Mouse (Mus musculus) cerebellum, postnatal 4 days (tissue): ENCODE results near the gene Hspg2.
"Not testable (repeated sequence)": the region's sequence is repeated elsewhere in the genome, so short reads cannot be mapped to it uniquely, and the experiment has no call there.

Experiments used
- DNase-seq, 2 experiments: peaks; one replicate each; pipeline ENCODE4 v3.0.0; 2022; ENCODE audit warnings: low spot score in 2 of 2, mixed read lengths in 1 of 2

The Hspg2 gene

DNA sequence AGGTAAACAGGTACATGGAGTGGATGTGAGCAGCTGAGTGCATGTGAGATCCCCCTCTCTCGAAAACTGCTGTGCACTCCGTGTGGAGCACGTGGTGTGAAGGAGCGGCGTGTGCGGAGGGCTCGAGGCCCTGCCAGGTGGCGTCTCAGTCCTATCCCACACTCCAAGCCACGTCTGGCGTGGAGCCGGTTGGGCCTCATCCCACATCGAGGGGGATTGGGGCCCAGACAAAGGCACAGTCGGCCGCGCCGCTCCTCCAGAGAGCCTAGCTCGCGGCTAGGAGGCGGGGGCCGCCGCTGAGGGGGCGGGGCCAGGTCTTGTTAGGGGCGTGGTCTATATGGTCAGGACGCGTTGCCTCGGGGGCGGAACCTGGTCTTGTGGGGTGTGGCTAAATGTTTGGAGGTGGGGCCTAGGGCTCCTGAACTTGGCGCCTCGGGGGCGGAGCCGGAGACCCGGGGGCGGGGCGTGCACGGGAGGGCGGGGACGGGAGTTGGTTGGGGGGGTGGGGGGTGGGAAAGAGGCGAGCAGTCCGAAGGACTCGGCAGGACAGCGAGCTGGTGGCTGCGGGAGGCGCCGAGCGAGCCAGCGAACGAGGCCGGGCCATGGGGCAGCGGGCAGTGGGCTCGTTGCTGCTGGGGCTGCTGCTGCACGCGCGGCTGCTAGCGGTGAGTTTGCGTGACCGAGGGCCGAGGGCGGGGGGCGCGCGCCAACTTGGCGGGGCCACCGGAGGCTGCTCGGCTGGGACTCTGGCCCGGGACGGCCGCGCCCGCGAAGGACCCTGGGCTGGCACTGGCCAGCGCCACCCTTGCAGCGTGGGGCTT is at the start of gene Hspg2:
Hspg2 (plus strand) TSS at position 510 of the 821 bp plus-strand sequence.
- DNase-seq, result peak; percentile 87 to 92

DNA sequence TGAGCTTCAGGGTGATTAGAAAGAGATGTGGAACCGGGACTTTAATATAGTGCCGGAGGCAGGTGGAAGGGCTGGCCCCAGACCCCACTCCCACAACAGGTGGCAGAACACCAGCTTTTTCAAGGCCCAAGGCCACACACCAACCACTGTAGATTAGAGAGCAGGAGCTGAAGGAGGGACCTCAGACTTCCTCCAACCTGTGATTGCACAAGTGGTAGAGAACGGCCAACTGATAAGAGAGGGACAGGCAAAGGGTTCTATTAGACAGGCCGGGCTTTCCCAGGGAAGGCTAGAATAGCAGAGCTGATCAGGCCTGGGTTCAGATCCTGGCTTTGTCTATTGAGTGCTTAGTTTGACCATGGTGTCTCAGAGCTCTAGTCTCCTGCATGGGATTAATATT is 38.1 kb upstream of the Hspg2 start, which contains the start of gene Cela3b:
Cela3b (minus strand) TSS at position 39 of the 400 bp plus-strand sequence.
- no peak for DNase-seq

DNA sequence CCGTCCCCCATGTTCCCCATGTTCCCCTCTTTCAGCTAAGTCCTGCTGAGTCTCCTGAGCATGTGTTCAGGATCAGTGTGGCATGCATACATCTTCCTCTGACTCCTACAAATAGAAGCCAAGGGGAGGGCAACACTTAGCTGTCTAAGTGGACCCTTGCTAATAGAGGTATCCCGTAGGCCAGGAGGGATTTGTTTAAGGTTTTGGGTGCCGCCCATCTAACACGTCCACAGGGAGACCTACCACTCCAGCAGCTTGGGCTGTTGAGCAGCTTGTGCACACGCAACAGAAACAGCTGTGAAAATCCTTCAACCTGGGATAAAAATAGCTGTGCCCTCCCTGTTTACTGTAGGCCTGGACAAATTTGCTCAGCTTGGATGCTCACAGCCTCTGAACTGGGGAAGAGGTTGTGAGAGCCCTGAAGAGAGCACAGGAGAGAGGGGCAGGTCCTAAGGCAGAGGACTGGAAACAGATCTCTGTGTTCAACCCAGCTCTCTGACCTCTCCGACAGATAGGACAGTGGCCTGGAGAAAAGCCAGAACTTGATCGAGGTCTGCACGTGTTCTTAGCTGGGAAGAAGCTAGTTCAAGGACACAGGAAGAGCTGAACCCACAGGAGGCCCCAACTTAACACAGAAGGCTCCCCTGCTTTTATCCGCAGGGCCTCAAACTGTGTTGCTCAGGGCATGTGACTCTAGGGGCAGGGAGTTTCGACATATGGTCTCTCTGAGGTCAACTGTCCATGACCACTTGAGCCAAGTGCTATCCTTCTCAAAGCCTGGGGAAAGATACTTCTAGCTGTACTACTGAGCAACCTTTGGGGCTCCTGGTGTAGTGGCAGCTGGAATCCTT is 35.6 kb upstream of the Hspg2 start:
- not testable (repeated sequence) for DNase-seq

DNA sequence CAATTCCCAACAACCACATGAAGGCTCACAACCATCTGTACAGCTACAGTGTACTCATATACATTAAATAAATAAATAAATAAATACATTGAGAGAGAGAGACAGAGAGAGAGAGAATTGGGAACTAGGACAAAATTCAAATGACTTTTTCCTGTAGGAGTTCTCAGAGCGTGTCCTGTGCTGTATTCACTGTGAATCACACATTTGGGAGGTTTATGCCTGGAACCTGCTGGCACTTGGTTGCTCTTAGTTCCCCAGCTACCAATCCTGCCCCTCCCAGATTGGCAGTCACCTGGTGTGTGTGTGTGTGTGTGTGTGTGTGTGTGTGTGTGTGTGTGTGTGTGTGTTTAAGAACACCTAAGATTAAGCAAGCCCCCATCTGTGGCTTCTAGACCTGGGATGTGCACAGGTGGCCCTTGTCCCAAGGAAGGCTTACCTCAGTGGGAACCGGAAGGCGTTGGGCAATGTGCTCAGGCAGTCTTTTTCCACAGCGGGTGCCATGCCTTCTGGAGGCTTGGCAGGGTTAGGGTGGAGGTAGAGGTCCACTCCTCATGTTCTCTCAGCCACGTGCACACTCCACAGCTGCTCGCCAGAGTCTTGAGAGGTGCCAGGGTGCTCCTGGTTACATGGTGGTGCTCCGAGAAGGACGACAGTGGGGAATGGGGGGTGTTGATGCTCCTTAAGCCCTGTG is 31.4 kb upstream of the Hspg2 start:
- no peak for DNase-seq

DNA sequence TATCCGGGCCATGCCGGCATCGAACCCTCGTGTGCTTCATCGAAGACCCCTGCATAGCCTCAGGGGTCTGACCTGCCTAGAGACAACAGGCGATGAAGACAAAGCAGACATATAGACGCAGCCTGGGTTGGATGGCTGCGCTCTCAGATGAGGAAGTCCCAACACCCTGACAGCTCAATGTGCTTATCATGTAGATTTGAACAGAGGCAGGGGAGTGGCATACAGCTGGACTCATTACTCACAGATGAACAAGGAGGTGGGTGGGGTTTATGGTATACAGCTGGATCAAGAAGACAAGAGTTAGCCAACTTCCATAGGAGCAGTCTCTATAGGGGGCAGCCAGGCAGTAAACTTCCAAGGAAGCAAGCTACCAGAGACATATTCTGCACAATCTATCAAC is 29.7 kb upstream of the Hspg2 start:
- no peak for DNase-seq

DNA sequence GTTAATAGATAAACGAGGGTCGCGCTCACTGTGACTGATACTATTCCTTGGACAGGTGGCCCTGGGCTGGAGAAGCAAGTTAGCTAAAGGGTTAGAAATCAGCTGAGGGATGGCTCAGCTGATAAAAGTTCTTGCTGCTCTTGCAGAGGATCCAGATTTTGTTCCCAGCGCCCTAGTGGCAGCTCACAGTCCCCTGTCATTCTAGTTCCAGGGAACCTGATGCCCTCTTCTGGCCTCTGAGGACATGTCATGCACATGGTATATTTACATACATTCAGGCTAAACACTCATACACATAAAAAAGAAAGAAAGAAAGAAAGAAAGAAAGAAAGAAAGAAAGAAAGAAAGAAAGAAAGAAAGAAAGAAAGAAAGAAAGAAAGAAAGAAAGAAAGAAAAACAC is 27.2 kb upstream of the Hspg2 start:
- DNase-seq, result no peak

DNA sequence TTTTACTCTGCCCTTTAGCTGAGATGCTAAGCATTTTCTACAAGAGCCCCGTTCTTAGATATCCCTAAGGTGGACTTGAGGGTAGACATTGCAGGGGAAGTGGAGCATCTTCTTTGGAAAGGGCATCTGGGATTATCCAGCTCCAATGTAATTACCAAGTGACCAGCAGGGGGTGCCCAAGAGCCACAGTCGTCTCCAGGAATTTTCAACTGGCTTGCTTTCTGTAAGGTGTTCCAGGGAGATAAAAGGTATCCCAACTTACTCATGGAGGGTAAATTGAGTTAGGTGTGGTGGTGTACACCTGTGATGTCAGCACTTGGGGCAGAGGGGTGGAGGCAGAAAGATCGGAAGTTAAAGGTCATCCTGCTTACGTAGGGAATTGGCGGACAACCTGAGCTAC is 24.9 kb upstream of the Hspg2 start:
- DNase-seq, result peak; percentile 67 to 83

DNA sequence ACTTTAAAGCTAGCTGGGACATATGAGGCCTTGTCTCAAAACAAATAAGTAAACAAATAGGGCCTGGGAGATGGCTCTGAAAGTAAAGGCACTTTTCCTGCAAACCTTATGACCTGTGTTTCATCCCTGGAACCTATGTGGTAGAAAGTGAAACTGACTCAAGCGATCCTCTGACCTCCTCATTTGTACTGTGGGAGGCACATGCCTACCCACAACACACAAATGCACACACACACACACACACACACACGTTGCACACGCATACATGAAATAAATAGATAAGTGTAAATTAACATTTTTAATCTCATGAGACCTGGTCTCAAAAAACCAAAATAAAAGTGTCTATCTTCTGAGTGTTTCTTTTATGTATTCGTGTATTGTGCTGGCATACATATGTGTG is 22.7 kb upstream of the Hspg2 start:
- no peak for DNase-seq

DNA sequence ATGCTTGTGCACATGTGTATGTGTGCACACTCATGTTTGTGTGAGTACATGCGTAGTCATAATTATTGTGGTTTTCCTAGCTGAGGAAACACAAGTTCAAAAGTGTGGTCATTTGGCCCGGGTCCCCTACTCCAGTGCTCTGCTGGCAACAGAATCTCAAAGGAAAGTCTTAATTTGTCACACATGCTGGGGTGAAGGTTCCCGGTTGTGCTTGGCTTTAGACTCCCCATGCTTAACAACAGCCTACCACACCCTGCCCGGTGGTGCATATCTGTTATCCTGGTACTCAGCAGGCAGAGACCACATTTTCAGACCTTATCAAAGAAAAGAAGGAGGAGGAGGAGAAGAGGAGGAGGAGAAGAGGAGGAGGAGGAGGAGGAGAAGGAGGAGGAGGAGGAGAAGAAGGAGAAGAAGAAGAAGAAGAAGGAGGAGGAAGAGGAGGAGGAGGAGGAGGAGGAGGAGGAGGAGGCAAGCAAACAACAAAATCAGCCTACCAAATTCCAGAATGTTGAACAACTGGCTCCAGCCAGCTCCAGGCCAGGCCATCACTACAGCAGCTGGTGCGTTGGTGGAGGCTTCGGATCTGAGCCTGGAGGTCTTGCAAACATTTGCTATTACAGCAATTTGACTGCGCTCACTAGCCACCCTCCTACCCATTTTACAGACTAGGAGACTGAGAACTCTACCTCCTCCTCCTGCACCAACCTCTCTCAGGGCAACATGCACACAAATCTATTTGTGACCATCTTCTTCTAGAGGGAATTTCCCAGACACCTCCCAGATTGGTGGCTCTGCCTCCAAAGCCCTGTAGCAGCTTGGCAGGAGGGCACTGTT is 21.0 kb upstream of the Hspg2 start:
- DNase-seq, result no peak

DNA sequence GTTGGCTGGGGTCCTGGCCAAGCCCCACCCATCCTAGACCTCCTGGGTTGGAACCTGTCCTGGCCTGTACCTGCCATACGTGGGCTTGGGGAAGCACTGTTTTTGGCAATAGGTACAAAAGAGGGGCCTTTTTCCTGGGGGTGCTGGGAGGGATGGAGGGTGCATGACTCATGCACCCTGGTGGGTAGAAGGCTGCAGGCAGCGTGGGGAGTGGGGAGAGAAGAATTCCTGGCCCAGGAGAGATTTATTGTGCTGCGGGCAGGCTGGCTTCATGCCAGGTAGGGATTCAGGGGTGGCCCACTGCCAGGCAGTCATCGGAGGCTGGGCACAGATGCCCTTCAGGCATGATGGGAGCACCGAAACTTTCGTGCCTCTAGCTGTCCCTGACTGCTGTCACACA is 20.4 kb upstream of the Hspg2 start:
- peak in 1 of 2 experiments; percentile 67 for DNase-seq

DNA sequence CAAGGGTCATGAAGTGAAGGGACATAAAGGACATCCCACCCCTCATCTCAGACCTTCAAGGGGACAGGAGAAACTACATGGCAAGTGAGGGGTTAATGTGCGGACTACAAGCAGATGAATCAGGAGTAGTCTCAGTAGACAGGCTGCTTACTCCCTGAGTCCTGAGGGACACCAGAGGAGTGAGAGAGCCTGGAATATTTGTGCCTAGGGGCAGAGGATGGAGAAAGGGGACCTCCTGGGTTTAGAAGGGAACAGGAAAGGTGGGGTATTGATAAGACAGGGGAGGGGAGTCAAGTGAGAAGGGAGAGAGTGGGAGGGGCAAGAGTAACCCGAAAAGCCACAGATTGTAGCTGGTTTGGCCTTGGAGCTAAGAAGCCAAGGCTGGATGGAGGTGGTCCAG is 19.9 kb upstream of the Hspg2 start:
- no peak for DNase-seq

DNA sequence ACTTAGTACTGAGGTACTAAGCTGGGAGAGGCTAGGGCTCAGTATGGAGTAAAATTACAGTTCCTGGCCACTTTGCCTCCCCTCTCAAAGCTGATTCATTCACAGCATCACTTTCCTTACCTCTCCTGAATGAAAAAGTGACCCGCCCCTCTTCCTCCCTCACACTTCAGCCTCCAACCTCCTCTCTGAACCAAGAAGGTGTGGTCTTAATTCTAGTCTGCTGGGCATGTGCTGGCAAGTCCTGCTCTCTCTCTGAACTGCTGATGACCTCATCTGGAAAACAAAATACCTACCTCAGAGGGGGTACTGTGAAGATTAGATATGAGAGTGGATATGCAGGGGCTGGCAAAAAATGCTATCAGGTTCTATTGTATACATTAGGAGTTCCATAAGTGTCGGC is 19.4 kb upstream of the Hspg2 start:
- DNase-seq, result no peak

DNA sequence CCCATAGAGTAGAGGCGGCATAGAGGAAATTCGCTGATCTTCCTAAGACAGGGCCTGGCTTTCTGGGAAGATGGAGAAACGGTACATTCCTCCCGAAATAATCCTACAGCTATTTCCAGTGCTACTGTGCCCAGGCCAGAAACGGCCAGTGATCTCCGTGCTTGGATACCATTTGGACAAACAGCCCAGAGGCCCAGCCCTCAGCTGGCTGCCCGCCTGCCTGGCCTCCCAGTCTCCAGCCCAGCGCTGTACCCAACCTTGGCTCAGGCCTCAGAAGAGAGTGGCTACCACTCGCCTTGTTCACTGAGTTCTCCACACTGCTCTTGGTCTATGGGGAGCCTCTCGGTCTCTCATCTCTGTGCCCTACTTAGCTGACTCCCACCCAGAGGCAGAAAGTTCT is 18.9 kb upstream of the Hspg2 start:
- no peak for DNase-seq

DNA sequence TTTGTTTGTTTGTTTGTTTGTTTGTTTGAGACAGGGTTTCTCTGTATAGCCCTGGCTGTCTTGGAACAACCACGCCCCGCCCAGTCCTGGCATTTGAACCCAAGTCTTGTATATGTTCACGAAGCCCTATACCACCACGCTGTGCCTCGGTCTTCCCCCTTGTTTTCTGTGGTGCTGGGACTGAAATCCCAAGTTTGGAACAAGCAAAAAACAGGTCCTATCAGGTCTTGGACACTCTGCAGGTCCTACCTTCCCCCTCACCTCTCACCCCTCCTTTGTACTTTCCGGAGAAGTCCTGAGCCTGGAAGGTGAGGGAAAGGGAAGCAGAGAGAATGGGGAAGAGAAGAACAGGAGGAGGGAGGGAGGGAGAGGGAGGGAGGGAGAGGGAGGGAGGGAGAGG is 16.4 kb upstream of the Hspg2 start:
- no peak for DNase-seq

DNA sequence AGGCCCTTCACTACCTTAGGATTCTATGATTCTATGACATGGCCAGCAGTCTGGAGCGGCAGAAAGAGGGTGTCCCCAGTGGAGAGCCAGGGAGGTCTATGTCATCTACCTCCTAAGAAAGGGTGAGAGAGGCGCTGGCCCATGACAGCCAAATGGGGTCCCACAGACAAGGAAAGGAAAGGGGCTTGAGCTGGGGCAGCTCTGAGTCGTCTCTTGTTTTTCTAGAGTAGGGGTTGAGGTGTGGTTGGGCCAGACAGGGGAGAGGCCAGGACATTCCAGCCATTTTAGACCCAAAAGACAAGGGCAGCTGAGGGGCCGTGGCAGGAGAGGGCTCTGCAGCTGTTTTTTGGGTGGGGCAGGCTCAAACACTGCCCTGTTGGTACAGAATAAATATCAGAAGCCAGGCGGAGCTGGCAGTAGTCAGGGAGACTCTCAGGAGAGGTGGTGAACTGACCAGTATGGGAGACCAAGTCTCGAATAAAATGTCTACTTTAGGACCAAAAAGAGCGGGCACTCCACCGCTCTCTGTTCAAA is 15.3 kb upstream of the Hspg2 start, which contains the start of gene 1700013G24Rik:
1700013G24Rik (plus strand) TSS at position 51 of the 534 bp plus-strand sequence.
- no peak for DNase-seq

DNA sequence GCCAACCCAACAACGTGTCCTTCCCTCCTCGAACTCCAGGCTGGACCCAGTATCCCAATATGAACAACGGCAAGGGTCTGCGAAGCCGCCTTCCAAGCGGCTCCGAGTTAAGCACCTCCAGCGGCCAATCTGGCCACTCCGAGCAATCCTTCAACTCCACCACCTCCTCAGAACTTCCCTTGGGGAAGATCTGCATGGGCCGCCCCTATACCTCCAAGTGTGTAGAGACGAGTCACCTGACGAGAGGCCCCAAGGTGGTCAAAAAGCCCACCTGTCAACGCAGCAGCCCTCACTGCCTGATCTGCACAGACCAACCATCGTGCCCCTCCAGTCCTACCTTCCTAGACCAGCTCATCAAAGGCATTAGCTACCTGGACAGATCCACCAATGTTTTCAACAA is 14.0 kb upstream of the Hspg2 start:
- DNase-seq, result no peak

DNA sequence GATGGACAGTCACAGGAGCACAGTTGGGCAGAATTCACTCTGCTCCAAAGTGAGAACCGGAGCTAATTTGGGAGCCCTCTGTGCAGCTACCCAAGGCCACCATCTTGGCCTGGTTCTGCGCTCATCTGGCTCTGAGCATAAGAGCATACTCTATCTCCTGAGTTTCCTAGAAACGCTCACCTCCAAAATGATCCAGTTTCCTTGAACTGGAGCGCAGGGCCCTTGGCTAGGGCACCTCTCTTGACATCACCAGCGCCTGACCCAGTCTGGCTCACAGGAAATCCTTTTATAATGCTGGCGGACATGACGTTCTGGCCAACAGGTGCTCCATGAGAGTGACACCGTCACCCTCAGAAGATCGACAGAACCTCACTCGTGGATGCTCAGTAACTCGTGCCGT is 12.0 kb upstream of the Hspg2 start:
- no peak for DNase-seq

DNA sequence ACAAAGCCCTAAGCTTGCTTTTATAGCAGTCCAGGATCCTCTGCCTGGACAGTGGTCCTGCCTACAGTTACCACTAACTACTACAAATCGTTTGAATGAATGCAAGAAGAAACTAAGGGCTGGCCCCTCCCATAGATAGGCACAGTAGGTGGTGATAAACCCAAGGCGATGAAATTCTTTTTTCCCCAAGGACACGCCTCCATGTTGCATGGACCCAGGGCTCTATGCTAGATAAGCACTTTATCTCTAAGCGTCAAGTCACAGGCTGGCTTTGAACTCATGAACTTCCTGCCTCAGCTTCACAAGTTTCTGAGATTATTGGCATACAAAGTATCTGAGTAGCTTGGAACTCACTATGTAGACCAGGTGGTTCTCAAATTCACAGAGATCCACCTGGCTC is 11.3 kb upstream of the Hspg2 start:
- no peak for DNase-seq

DNA sequence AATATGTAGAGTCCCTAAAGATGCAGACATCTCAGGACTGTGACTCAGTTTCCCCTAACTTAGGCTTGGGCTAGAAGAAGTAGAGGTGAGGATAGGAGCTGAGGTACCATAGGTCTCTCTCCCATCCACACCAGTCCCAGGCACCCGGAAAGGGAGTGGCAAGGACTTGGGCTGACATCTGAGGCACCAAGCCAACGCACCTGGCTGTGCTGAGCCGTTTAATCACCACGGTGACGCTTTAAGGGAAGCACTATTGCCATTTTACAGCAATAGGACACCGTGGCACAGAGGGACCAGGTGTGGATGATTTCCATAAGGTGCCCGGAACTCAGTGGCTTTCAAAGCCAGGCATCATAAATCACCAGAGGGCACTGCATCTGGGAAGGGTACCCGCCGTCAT is 10.3 kb upstream of the Hspg2 start:
- no peak for DNase-seq

DNA sequence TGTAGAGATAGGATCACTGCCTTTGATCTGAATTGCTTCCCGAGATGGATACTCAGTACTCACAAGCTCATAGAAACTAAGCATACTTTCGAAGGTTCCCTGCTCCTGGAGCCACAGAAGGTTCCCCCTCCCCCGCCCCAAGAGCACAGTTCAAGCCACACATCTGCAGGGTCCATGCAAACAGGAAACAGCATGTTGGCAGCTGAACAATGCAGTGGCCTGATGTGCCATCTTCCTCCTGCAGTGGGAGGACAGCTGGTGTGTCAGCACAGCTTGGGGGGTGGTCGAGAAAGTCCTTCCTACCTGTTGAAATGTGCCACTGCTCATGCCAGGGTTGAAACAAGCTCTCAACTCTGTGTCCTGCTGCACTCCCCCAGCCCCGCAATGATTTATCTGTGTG is 9.7 kb upstream of the Hspg2 start:
- DNase-seq, result no peak

DNA sequence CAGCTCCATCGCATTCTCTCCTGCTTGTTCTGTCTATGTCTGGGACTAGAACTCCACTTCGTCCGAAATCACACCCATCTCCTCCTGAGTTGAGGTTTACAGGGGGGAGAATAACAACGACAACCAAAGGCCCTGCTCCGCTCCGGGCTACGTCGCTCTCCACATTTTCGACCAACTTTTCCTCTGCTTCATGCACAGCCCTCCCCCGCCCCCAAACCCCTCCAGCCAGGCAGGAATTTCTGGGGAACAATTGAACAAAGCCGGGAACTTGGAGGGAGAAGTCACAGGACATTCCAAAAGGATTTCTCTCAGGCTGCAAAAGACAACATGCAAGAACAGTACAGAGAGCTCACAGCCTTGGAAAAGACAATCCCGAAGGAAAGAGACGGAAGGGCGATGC is 7.9 kb upstream of the Hspg2 start:
- DNase-seq, result no peak
